Mouse (Mus musculus): ENCODE measurements around the gene Mov10. TPM values are rescaled to one million over a fixed set of nuclear protein-coding genes. Genes with fewer than 3 reads are reported as not detected.
"Not testable (repeated sequence)": the region's sequence is repeated elsewhere in the genome, so short reads cannot be mapped to it uniquely, and the experiment has no call there.

Mov10 gene
- polyA plus RNA-seq, 2 experiments from 2014 or later = 27.8 to 49.0 TPM

DNA sequence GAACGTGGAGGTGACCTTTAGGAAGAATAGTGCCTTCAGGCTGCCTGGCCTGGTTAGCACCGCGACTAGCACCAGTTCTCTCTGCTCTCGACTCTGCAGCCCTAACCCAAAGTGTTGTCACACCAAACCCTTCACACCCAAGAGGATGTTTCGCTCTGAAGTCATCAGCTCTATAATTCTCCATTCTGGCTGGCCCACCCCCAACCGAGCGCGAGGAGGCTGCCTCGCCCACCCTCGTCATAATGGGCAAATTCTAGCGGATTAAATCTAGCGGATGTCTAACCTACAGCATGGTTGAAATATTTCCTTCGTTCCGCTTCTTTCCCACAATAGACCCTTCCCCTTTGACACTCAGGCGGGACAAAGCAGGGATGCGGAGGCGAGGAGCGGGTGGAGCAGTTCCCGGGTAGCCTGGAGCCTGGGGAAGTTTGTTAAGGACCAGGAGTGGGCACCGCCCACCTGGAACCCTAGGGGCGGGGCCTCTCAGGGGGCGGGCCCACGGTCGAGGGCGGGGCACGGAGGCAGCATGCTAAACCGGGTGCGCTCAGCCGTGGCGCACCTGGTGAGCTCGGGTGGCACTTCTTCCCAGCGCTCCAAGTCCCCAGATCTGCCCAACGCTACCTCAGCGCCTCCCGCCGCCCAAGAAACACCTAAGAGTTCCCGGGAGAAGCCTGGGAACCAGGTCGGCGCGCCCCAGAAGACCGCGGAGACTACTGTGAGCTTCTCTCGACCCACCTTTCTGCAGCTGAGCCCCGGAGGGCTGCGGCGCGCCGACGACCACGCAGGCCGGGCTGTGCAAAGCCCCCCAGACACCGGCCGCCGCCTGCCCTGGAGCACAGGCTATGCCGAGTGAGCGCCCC, 37.6 kb downstream of the Mov10 start, which contains the start of gene Ppm1j:
Gene Ppm1j, plus strand, starts transcription at position 496 of the 860 bp plus-strand sequence.
- ATAC-seq = peak; percentile 43

DNA sequence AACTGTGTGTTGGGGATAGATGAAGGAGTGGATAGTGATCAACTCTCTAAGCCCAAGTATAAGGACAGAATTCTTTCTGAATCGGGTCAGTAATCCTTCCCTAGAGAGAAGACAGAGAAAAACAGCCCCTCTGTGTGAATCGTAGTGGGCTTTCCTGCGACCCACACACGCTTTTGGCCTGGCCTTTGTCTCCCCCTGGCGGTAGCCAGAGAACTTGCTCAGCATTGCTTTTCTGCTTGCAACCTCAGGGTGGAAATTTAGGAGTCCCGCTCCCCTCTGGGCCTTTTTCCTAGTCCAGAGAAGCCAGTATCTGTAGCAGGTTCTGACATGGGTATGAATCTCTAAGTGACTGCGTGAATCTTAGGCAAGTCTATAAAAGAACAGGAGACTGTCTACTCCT, 38.4 kb downstream of the Mov10 start:
- peak; percentile 50 for ATAC-seq

DNA sequence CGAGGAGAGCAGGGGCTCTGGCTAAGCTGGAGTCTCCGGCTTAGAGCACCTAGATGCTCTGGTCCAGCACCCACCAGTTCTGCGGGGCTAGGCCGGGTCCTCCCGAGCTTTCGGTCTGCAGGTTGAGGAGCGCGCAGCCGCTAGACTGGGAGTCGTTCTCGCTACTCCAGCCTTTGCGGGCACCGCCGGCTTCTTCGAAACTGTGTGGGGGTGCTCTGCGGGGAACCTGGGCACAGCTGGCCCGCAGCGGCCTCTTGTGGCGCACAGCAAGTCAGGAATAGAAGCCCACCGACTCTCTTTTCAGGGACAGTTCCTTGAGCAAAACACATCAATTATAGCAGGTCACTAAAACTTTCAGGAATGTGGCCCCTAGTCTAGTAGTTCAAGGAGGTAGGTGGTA, 41.0 kb downstream of the Mov10 start:
- peak; percentile 21 for ATAC-seq

DNA sequence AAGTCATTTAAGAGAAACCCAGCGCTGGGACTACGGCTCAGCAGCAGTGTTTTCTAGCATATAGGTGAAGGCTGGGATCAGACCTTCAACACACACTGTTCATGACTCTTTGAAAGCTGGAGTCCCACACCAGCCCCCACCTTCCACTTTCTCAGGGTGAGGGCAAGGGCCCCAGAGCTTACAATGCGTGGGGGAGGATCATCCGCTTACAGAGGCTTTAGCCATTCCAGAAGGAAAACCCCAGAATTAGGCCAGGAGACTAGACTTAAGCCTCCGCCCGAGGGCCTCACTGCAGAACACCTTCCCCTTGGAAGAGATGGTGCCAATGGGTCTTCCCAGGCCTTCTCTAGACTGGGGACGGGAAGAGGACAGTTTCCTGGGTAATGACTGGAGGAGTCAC, 45.1 kb downstream of the Mov10 start:
- ATAC-seq = no peak

DNA sequence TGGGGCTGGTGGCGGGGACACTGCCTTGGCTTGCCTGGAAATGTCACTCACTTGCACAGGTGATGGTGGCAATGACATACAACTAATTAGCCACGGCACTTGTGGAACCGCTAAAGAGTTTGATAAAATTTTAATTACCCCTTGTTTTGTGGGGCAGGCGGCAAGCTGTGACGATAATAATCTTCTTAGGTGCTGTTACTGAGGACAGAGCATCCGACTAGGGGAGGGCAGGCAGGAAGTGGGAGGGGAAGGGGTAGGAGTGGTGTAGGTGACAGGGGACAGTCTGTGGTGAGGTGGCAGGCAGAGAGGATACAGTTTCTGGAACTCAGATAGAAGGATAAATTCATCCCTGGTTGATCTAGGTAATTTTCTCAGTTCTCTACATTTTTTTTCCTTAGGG, 46.9 kb downstream of the Mov10 start:
- ATAC-seq = peak; percentile 98

DNA sequence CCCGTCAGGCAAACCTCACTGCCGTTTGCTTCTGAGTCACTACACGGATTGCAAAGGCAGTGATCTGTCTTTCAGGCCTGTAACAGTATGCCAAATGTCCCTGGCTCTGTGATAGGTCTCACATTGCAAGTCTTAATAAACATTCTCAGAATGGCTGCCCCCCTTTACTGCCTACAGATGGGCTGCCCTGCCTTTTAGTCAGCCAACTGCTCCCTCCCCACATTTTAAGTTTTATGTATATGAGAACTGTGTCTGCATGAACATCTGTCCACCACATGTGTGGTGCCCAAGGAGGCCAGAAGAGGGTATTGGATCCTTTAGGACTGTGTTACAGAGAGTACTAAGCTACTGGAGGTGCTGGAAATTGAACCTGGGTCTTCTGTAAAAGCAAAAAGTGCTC, 47.4 kb downstream of the Mov10 start:
- no peak for ATAC-seq

DNA sequence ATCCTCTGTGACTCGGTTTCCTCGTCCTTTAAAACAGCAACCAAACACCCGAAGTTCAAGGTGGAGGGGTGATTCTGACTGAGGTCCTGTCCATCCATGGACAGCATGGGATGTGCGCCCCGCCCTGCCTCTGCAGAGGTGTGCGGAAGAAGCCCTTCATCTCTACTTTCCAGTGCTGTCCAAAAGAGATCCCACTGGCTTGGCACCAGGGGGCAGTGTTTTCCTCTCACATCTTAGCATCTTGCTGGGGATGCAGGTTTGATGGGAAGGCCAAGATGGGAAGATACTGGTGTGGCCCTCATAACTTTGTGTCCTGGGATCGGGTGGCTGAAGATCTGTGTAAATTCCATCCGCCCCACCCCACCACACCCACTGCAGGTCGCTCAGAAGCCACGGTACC, 48.3 kb downstream of the Mov10 start:
- ATAC-seq = no peak

DNA sequence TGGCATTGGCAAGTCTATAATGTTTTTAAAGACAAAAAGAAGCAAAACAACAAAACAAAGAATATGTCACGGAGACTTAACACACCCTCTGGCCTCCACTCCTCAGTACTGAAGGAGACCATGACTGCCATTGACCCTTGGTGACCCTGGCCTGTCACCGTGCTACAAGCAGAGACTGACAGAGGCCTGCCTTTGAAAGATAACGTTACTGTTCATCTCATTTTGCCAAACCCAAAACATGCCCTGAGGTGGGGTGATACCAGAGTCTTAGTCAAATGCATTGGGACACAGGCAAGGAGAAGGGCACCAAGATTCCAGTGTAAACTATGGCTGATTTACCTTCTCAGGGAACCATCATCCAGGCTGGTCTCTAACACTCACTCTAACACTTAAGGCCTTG, 49.2 kb downstream of the Mov10 start:
- ATAC-seq = no peak

DNA sequence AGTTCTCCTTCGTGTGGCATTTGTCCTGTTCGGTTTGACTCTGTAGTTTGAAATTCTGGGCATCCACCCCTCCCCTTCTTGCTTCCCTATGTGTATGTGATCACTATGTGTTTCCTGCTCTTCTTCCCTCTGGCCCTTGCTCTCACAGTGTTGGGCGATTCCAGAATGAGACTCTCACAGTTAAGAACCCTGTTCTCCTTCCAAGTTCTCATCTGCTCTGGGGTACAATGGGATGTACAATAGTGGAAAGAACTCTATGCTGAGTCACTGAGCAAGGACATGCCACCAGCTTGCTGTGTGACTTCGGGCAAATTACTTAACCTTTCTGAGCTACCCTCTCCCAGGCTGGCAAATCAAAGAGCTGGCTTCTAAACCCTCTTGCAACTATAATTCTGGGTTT, 50.6 kb downstream of the Mov10 start:
- ATAC-seq = no peak

DNA sequence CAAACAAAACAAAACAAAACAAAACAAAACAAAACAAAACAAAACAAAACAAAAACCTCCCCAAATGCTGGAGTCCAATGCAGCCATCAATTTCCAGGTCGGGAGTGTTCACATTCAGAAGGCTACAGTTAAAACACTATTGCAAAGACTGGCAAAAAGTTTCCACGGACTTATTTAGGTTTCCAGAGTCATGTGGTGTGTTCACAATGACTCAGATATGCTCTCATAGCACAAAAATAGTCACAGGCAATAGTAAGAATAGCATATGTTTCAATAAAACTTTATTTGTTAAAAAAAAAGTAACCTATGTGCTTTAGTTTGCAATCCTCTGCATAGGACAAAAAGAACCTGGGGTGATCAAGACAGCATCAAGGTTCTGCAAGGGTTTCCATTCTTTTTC, 51.2 kb downstream of the Mov10 start:
- no peak for ATAC-seq

DNA sequence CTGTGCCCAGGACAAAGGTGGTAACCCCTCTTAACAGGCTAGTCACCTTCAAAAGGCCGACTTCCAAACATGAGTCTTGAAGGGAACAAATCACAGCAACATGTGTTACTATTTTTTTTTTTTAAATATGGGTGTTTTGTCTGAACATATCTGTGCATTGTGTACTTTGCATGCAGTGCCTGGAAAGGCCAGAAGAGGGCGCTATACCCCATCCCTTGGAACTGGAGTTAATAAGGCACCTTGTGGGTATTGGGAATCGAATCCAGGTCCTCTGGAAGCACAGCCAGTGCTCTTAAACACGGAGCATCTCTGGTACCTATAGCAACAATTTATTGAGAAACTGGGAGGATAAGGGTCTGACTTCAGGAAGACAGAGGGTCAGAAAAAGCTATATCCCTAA, 53.3 kb downstream of the Mov10 start:
- no peak for ATAC-seq

DNA sequence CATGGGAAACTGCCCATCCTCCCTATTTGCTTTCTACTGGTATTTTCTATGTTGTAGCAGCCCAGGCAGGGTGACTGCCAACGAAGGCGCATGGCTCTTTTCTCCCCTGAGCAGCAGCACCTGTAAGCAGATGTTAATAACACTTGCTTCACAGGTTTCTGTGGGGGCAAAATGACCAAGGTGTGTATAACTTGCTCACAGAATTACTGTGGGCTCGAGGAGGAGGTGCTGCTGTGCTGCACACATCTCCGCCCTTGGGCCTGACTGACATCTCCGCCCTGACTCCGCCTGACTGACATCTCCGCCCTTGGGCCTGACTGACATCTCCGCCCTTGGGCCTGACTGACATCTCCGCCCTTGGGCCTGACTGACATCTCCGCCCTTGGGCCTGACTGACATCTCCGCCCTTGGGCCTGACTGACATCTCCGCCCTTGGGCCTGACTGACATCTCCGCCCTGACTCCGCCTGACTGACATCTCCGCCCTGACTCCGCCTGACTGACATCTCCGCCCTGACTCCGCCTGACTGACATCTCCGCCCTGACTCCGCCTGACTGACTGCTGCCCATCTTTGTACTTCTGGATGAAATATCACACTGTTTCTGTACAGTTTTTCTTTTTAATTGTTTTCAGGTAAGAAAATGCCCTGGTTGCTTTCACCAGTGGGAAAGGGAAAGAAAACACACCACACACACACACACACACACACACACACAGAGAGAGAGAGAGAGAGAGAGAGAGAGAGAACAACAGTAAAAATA, 56.1 kb downstream of the Mov10 start:
- not testable (repeated sequence) for ATAC-seq

DNA sequence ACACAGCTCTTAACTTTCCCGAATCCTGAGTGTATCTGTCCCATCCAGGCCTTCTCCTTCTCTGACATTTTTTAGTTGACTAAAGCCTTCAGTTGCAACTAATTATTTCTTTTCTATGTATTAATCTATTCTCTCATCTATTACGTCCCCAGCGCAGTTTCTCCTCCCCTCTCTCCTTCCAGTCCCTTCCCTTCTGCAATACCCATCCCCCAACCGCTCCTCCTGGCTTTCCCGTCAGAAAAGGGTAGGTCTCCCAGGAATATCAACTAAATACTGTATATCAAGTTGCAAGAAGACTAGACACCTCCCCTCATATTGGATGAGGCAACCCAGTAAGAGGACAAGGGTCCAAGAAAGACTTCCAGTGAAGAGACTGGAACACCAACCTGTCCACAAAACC, 59.5 kb downstream of the Mov10 start:
- no peak for ATAC-seq

DNA sequence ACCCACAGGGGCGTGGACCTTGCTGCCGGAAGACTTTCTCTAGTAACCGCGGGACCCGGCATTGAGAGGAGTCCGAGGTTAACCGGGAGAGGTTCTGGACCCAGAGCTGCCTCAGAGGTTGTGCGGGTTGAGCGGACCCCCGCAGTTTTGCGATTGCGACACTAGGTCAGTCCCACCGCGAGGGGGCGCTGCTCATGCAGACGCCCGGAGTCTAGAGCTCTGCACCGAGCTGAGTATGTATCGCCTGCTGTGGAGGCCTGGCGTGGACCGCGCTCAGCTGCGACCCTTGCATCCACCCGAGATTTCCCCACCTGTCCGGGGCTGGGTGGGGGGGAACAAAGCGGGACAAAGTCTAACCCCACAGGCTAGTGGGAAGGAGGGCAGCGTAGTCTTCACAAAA, 60.0 kb downstream of the Mov10 start:
- peak; percentile 78 for ATAC-seq

DNA sequence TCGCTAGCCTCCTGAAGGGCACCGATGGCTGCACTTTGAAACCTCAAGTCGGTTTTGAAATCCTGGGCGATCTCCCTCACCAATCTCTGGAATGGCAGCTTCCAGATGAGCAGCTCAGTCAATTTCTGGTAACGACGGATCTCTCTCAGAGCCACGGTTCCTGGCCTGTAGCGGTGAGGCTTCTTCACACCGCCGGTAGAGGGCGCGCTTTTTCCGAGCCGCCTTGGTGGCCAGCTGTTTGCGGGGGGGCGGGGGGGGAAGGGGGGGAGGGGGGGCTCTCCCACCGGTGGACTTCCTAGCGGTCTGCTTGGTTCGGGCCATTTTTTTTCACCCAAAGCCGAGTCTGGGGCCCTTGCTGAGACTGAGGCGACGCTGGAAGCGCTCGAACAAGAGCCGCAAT, 65.5 kb downstream of the Mov10 start:
- peak; percentile 47 for ATAC-seq

Other genes with a start within 250 kb of the Mov10 start
- 1 to 10 TPM; 6.0 to 6.6 TPM for gene Slc16a1, start 179.9 kb downstream of the Mov10 start, polyA plus RNA-seq (2017; shearing (Covaris generic))
- 10 to 100 TPM; 14.5 to 29.2 TPM for gene Ppm1j, start 37.5 kb downstream of the Mov10 start, polyA plus RNA-seq (2017; shearing (Covaris generic))
- 1 to 10 TPM in 1 of 2 experiments, under 1 TPM in 1; 0.67 to 1.2 TPM for gene Fam19a3, start 36.7 kb downstream of the Mov10 start, polyA plus RNA-seq (2017; shearing (Covaris generic))
- gene Rhoc, start 30.2 kb downstream of the Mov10 start, polyA plus RNA-seq (2017; shearing (Covaris generic)) = 1 to 10 TPM; 7.4 to 7.8 TPM
- gene St7l, start 45.4 kb upstream of the Mov10 start, polyA plus RNA-seq (2017; shearing (Covaris generic)) = 10 to 100 TPM; 29.6 to 38.5 TPM
- gene Capza1, start 45.9 kb upstream of the Mov10 start, polyA plus RNA-seq (2017; shearing (Covaris generic)) = 100 to 1,000 TPM; 489 to 553 TPM
- gene Wnt2b, start 143.4 kb upstream of the Mov10 start, polyA plus RNA-seq (2017; shearing (Covaris generic)) = under 1 TPM; 0.35 to 0.75 TPM
- gene Cttnbp2nl, start 234.6 kb upstream of the Mov10 start, polyA plus RNA-seq (2017; shearing (Covaris generic)) = under 1 TPM in 1 of 2 experiments, not detected in 1; 0.15 TPM
- gene 4930564D02Rik, start 248.3 kb upstream of the Mov10 start, polyA plus RNA-seq (2017; shearing (Covaris generic)) = not detected